Mouse (Mus musculus) G1E (cell line): Measurements from ENCODE around the gene Atf6.

Source experiments
- CTCF ChIP-seq: IDR thresholded peaks from 2 replicates; pipeline ENCODE4 v1.5.1; 2012; ENCODE audit warnings: low read depth, low read length, inconsistent platforms, mixed read lengths
- GATA1 ChIP-seq: IDR thresholded peaks from 2 replicates; pipeline ENCODE4 v1.6.1; 2012; ENCODE audit warnings: borderline replicate concordance, low read length, inconsistent platforms, mixed read lengths
- GATA2 ChIP-seq: IDR thresholded peaks from 2 replicates; pipeline ENCODE4 v1.6.1; 2012; ENCODE audit warnings: low read depth, low read length, inconsistent platforms, borderline replicate concordance
- POLR2AphosphoS5 ChIP-seq: IDR thresholded peaks from 2 replicates; pipeline ENCODE4 v1.6.1; 2012; ENCODE audit warnings: low read depth, low read length, inconsistent platforms; ENCODE audit not compliant: insufficient replicate concordance
- TAL1 ChIP-seq: conservative IDR thresholded peaks from 2 replicates; pipeline ENCODE4 v1.6.1; 2012; ENCODE audit warnings: low read depth, low read length, inconsistent platforms, mixed read lengths

GRCm38 (mm10) chr1:170679624-170680023, 187.9 kb downstream of the Atf6 start:
- TF ChIP-seq TAL1 (no peak), CTCF (no peak), GATA1 (no peak), GATA2 (no peak), POLR2AphosphoS5 (no peak)
